Mouse (Mus musculus) cerebellum, adult 9-11 months (tissue): Measurements from ENCODE around the gene Prpsap1.

Source experiments
- DNase-seq: peaks from one replicate; pipeline ENCODE4 v3.0.0; 2022

The Prpsap1 gene

DNA sequence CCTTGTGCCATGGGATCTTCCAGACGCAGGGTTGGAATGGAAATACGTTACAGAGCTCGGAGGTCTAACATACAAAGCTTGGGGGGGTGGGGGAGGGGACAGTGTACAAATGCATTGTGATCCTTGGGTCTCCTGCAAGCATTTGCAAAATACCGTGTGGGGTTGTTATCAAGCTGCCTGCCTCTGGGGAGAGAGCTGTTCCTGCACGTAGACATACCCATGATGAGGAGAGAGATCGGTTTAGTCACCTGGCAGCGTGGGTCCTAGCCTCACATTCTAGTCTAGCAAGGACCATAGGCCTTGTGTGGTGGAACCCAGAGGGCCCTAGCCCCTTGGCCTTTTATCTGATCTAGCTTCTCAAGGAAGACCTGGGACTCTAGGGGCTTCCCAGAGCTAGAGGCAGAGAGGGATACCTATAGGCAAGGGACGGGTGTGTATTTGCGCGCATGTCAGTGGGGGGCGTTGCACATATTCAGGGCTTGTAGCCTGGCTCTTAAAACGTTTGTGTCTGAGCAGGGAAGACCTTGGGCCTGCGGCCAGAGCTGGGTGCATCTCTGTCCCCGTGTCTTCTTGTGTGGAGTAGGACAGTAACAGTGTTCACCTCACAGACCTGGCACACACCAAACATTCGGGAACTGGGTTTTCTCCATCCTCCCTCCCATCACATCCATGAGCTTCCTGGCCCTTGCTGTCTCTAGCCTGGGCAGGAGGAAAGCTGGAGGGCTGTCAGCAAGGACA is 51.7 kb downstream of the Prpsap1 start:
- no peak for DNase-seq

DNA sequence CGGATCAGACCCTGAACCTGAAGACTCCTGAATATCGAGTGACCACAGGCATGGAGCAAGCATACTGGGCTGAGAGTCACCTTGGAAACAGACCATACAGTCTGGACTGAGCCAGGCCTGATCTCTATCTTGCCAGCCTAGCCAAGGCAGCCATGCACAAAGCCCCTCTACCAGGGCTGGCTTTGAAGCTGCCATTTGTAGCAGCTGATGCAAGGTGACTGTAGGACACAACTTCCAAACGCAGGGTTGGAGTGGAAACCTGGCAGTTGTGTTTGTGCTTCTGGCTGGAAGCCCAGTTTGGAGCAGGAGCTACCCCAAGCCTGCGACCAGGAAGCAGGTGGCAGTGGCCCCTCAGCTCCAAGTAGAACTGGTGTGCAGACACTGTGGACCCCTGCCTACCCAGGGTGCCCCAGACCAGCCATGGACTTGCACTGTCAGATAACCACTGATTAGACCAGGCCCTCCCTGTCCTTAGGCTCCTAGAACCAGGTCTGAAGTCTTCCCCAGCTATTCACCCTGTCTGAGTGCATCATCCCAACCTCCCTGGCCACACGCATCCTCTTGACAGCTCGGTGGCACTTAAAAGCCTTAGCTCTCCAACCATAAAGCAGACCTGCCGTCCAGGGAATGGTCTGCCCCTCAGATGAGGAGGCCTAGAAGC is 53.5 kb downstream of the Prpsap1 start:
- no peak for DNase-seq

DNA sequence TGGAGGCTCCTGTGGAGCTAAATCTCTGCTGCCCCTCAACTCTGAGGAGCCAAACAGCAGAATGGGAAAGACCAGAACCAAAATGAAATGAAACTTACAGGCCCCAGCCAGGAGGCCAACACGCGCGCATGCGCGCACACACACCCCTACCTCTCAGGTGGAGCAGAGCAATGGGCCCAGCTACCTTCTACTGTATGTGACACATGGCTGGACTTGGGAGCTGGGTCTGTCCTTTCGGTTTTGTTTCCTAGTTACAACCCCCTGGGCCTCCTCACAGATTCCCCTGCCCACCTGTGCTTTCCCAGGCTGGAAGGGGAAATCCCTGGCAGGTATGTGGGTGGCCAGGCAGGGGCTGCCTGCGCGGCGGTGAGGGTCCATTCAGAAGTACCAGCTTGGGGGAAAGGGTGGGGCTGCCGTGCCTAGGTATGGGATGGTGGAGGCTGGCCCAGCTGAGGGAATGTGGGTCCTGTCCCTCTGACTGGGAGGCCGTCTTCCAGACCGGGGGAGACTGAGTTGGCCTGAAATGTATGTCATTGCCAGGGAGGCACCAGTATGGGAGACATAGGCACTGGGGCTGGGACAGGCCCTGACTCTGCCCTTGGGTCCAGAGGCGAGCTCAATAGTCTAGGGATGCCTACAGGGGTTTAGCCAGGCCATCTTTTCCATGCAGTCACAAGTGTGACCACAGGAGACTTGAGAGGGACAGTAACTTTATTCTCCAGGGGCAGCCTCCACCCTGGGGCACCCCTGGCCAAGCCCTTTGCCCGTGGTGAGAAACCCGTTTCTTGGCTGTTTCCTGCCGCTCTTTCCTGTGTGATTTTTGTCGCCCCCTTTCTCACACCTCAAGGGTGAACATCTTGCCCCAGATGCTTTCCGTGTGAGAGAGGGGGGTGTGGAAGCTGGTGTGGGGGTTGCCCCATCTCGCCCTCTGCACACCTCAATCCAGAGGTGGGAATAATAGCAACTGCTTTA is 54.4 kb downstream of the Prpsap1 start:
- no peak for DNase-seq

DNA sequence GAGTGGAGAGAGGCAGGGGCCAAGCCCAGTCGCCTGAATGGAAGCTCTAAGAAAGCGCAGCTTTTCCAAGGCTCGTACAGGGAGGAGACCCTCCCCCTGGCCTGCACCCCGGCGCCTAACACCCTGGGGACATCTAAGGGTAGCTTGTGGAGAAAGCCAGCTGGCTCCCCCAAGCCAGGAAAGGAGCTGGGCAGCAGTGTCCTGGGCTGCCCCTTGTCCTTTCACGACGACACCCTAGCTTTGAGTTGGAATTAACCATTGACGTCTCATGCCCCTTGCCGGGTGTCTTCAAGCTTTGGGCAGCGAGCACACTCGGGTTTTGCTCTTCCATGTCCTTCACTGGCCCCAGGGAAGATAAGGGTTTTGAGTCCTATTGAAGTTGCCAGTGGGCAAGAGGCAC is 56.5 kb downstream of the Prpsap1 start:
- no peak for DNase-seq

DNA sequence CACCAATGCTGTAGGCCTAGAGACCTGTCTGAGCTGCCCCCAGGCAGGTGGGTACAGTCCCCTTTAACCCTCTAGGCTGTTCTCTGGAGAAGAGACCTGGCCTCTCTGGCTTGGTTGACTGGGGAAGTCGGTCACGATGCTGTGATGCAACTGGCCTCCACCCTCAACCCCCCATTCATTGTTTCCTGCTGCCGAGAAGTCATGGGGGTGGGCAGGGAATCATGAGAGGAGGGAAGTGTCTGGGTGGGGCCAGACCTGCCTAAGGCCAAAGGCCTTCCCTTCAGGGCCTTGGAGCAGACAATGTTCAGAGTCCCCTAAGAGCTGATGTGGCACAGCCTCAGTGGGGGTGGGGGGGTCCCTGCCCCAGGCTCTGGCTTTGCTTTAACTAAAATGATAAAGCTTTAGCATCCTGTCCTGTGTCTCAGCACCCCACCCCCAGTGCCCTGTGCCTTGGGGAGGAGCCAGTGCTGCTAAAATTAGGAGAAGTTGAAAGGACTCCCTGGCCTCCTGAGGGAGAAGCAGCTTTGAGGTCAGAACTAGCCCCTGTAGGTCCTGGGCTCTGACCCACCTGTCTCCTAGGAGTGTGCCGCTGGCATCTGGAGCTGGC is 57.2 kb downstream of the Prpsap1 start:
- peak; percentile 28 for DNase-seq

DNA sequence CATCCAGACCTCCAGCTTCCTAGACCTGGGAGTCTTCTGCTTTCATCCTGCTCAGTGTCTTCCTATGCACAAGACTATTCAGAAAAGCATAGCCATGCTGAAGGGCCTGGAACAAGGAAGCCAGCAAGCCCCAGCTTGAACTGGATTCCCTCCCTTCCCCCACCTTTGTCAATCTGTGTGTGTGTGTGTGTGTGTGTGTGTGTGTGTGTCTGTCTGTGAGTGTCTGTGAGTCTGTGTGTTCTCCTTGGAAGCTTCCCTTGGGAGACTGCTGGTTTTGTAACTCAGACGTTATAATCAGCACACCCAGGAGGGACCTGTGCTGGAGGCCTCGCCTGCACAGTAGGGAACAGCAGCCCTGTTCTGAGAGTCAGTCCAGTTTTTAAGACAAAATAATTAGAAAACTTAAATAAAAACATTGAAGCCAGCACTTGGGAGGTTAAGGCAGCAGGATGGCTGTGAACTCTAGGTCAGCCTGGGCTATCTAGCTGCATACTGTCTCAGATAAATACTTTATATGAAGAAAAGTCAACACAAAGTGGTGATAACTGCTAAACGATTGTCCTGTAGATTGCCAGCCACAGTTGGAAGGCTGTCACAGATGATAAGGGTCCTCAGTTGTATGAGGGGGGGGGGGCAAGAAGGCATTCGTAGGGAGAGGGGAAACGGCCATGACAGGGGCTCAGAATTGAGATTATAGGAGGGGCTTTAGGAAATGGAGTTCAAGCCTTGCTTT is 57.8 kb downstream of the Prpsap1 start:
- no peak for DNase-seq

DNA sequence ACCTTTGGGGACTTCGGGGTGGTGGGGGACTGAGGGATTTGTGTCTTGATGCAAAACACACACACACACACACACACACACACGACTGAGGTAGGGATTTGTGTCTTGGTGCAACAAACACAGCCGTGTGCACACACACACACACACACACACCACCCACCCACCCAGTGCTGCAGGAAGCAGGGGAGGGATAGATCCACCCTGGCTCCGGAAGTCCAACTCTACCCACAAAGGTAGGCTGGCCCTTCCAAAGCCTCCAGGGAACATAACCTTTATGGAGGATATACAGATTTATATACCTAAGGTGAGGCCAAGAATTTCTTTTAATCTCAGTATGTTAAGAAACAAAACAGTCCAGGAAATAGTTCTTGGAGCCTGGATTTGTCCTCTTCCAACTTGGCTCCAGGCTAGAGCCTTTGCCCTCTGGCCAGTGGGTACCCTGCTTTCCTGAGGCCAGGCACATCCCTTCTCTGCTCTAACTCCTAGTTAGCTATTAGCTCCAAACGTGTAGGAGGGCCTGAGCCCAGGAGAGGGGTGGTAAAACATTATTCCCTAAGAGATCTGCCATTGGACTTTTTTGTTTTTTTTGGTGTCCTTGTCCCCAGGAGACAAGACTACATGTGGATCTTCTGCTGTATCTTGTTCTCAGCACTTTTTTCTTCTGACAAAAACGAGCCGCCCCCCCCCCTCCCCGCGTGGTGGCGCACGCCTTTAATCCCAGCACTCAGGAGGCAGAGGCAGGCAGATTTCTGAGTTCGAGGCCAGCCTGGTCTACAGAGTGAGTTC is 58.8 kb downstream of the Prpsap1 start:
- DNase-seq: no peak

DNA sequence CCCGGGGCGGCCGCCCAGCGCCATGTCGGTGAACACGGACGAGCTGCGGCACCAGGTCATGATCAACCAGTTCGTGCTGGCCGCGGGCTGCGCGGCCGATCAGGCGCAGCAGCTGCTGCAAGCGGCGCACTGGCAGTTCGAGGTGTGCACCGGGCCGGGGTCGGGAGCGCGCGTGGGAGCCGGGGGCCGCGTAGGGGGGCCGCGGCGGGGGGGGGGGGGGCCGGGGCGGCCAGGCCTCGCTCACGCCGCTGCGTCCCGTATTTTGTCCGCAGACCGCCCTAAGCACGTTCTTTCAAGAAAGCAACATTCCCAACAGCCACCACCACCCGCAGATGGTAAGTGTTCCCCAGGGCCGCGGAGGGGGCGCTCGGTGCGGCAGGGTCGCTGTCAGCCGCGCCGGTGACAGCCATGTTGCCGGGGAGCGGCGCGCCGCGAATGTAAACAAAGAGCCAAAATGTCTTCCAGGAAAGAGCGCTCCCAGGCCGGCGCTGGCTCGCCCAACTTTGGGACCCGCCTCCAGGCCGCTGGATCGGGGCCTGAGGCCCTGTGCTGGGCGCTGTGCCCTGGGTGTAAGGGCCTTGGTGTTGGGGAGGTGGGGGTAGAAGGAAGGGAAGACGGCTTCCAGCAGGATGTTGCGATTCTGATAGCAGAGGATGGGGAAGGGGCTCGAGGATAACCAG is 59.6 kb downstream of the Prpsap1 start:
- DNase-seq: peak; percentile 59

DNA sequence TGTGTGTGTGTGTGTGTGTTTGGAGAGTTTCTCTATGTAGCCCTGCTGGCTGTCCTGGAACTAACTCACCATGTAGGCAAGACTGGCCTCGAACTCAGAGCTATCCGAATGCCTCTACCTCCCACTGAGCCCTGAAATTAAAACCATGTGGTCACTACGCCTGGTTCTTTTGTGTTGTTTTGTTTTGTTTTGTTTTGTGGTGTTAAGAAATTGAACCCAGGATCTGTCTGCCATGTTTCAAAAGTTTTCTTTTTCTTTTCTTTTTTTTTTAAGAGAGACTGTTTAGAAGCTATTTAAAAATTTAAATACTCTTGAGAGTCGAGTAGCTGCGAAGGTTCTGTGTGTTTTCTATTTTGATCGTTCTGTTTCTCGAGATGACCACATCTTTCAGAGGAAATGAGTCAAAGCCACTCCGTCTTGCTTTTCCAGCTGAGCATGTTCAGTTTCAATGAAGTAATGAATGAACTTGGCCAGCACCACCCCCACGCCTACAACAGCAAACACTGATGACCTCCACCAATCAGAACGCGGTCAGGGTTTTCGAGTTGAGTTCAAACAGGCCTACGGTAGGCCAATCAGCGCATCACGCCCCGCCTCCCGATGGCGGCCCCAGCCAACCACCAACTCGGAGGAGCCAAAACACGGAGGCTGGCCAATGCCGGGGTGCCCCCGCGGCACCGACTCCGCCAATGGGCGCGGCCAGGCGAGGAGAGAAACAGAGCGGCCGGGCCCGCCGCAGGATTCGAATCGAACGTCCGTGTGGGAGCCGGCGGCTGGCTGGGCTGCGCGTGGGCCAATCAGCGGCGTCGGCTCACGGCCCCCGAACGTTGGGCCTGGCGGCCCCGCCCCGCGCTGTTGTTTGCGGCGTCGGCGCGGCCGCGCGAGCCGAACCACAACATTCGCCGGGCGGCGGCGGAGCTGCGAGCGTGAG is 60.4 kb downstream of the Prpsap1 start, which contains the start of gene Ubald2:
Ubald2 (plus strand) TSS at position 739 of the 931 bp plus-strand sequence.
- DNase-seq: peak; percentile 100

DNA sequence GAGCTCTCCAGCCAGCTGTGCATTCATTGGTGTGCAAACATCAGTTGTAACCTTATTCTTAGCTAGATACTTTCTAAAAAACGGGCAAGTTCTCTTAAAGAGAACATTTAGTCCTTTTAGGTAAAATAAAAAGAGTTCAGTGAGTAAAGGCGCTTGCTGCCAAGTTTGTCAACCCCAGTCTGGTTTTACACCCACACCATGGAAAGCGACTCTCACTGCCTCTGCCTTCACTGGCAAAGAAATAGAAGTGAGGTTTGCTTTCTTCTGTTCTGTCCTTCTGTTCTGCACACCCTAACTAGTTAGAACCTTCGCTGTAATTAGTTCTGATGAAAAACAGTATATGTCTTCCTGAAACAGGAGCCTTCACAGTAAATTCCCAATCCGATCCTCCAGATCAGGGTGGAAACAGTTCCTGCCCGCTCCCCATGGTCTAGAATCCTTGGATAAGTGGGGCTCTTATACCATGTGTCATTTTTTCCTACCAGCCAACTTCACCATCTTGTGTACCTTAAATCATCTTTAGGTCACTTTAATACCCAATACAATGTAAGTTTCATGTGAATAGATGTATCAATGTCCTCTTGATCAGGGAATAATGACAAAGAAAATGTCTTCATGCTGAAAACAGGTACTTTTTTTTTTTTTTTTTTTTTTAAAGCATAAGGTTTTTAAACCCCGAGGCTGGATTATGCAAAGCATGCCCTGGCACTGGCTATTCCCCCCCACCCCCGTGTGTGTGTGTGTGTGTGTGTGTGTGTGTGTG is 61.2 kb downstream of the Prpsap1 start:
- DNase-seq: no peak

DNA sequence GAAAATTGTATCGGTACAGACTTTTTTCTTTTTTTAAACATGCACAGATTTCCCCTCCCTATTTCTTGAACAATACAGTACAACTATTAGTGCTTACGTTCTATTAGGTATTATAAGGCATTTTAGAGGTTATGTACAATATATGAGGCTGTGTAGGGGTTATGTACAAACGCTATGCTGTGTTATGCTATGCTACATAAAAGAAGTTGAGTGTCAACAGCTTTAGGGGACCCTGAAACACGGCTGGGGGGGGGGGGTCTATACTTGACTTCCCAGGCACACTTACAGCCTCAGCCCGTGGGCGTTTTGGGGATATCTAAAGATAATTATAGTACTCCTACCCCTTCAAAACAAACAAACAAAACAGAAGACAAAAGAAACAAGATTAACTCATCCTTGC is 61.9 kb downstream of the Prpsap1 start:
- no peak for DNase-seq

DNA sequence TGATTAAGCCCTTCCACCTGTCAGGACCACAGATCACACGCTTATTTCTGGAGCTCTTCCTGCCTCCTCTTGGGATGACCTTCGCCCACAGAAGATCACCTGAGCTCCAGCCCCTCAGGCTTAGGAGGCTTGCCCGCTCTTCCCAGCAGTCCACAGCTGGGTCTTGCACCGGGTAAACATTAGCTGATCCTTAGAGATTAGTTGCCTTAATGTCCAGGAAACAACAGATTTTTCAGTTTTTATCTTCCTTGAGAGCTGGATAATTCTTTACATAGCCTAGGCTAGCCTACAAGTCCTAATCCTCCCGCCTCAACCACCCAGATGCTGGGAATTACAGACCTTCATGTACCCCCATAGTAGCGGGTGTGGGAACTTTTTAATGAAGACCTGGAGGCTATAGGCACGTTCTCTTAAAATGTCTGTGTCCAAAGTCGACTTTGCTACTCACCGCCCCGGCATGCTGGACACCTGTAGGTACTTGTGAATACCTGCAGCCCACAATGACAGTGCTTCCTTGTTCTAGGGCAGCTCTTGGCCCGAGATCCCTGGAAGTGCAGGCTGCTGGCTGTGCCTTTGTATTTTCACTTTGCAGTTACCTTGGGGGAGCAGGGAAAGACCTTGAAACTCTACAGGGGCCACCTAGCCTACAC is 62.4 kb downstream of the Prpsap1 start:
- DNase-seq: no peak

DNA sequence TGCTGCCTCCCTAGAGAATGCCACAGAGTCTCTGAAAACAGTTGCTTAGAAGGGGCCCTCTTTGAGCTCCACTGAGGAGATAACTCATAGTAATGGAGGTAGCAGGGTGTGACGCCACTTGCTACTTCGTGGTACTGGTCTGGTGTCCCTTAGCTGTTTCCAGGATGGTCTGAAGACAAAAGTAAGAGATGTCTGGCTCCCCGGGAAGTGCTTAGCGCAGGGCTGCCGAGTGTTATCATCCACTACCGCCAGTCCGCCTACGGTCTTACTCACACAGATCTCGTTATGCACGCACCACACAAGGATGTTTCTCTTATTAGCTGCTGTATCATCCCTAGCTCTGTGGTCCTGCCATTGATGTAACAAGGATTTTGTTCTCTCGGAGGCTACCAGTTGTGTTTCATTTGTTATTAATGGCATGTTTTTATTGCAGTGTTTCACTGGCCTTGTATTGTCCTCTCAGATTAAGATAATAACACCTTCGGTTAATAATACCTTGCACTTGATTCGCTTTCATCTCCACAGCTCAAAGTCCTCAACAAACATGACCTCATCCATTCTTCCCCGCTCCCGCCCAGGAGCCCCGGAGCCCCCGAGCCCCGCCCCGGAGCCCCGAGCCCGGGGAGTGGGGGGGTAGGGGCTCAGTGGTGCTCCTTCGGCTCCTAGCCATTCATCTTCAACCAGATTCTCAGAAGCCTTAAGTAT is 63.1 kb downstream of the Prpsap1 start:
- no peak for DNase-seq

DNA sequence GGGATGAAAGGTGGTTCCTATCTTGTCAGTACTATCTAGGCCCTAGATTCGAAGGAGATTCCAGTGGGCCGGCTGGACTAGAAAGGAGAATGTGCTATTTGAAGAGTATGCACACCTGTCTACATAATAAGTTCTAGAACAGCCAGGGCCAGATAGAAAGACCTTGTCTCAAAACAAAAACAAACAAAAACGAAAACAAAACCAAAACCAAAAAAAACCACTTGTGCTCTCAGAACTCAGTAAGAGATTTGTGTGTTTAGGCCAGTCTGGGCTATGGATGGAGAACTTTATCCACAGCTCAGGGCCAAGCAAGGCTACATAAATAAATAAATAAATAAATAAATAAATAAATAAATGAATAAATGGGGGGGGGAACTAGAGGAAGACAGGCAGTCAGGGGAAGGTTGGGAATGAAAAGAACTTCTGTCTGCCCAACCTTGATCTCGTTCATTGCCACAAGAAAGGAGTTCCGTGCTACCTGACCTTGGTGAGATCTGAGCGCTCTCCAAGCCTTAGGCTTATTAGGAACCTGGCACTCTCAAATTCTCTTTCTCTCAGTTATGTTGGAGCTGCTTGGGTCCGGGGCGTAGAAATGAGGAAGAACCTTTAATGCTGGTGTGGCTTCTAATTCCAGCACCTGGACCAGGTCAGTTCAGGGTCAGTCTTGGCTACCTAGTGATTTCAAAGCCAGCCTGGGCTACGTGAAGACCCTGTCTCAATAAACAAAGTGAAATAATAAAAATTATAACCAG is 64.0 kb downstream of the Prpsap1 start:
- no peak for DNase-seq

DNA sequence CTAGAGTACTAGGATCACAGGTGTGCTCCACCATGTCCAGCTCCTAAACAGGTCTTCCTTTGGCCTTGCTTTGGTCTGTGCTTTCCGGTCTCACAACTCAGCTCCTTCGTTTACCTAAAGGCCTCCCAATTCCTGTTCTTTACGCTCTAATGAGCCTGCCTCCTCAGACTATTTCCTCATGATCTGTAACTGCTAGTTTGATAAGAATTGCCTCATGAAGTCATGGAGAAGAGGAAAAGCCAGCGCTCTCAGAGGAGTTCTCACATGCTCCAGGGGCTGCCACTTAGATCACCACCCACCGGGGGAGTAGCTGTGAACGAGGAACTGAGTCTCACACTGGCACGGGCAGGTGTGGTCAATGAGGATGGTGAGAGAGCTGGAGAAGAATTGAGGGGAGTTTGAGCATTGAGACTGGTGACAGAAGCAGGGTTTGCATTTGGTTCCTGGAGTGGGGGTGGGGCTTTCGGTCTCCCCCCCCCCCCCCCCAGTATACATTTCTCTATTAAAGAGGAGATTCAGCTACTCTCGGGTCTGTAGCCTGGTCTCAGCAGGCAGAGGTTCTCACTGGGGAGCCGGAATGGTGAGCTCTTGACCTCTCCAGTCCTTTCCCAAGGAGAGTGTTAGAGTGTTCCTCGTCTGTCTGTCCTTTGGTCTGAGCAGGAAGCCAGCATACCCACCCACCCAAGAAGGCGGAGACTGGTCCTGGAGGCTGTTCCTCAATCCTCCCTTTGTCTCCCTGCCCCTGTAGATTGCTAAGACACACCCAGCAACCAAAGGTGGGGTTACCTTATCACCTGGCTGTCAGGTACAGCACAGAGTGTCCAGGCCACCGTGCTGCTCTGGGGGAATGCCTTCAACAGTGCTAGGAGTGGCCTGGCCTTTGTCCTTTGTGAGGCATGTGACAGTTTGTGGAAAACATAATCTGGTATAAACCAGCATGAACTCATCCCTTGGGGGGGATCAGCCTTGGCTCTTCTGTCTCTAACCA is 64.8 kb downstream of the Prpsap1 start:
- no peak for DNase-seq
